Comparison of ENCODE assay signal across 12 mouse cellular contexts in genomic region chr3:101116431-101117385, GRCm38 (mm10). TPM values are rescaled to one million over a fixed set of nuclear protein-coding genes. Genes with fewer than 3 reads are reported as not detected.
DNase-seq lines count a peak whose midpoint lies in the region; ATAC-seq and TF ChIP-seq lines count a peak whose summit lies in the region.
"Had no signal": no experiment of that assay in that cellular context is flagged by ENCODE, and none has a peak within 500 bp of the region (broad histone marks: within the 10 kb centered on the region; RNA-seq: fewer than 3 reads in every experiment).

No protein-coding gene starts in this region.

- peaks cover 18% of the 10 kb centered on the region for H3K4me1 ChIP-seq in heart, embryonic 13.5 days
- H3K4me1 ChIP-seq in heart, embryonic 12.5 days (replicated peaks) = peaks cover 6% of the 10 kb centered on the region
- peaks cover 7% of the 10 kb centered on the region for H3K4me1 ChIP-seq in forebrain, postnatal 0 days (ENCODE audit: insufficient read depth)
- peaks cover 14% of the 10 kb centered on the region for H3K4me1 ChIP-seq in lung, embryonic 14.5 days (ENCODE audit: insufficient read depth)
- H3K4me1 ChIP-seq in neural tube, embryonic 13.5 days (replicated peaks) = peaks cover 13% of the 10 kb centered on the region

- no peak for ATAC-seq in heart, embryonic 13.5 days (ENCODE audit: extremely low read depth, insufficient number of reproducible peaks, low FRiP score, low TSS enrichment)
- no peak for ATAC-seq in heart, embryonic 12.5 days (ENCODE audit: insufficient number of reproducible peaks, low FRiP score)
- peak; percentile 89 for ATAC-seq in forebrain, postnatal 0 days
- peak; percentile 85 for ATAC-seq in lung, embryonic 14.5 days (ENCODE audit: insufficient read depth)
- ATAC-seq in neural tube, embryonic 13.5 days (ENCODE audit: low read depth) = peak; percentile 75

- H3K27me3 ChIP-seq in heart, embryonic 13.5 days (replicated peaks) = no peaks in the 10 kb centered on the region
- H3K27me3 ChIP-seq in heart, embryonic 12.5 days (replicated peaks) = no peaks in the 10 kb centered on the region
- H3K27me3 ChIP-seq in forebrain, postnatal 0 days (ENCODE audit: insufficient read depth, low read length) = no peaks in the 10 kb centered on the region
- no peaks in the 10 kb centered on the region for H3K27me3 ChIP-seq in lung, embryonic 14.5 days (ENCODE audit: insufficient read depth, low read length)
- no peaks in the 10 kb centered on the region; the same call in 1 of the 2 replicates for H3K27me3 ChIP-seq in neural tube, embryonic 13.5 days

- DNase-seq in forebrain, postnatal 0 days = peak; percentile 72
- peak; percentile 57 for DNase-seq in lung, embryonic 14.5 days
- no peak for DNase-seq in spleen, adult 18-20 months
- no peak for DNase-seq in cerebellum, postnatal 36 days
- DNase-seq in thymus, postnatal 0 days (ENCODE audit: low spot score) = no peak
- DNase-seq: B cell, adult 2 months; layer of hippocampus, adult 9-11 months; right cerebral cortex, postnatal 4 days had no signal

- no peak for TF ChIP-seq CTCF in forebrain, postnatal 0 days (IDR thresholded peaks at IDR 0.05; ENCODE audit: low read depth)
- no peak for TF ChIP-seq CTCF in lung, embryonic 14.5 days (IDR thresholded peaks at IDR 0.05; ENCODE audit: low read depth)

- H3K9ac ChIP-seq in heart, embryonic 13.5 days = no peak overlapping the region; the same call in 1 of the 2 replicates
- H3K9ac ChIP-seq in heart, embryonic 12.5 days = no peak overlapping the region
- H3K9ac ChIP-seq in forebrain, postnatal 0 days = peak overlapping the region; percentile 25
- peak overlapping the region; percentile 40 for H3K9ac ChIP-seq in lung, embryonic 14.5 days
- H3K9ac ChIP-seq in neural tube, embryonic 13.5 days = peak overlapping the region; percentile 47; the same call in 1 of the 2 replicates

- H3K9me3 ChIP-seq in heart, embryonic 13.5 days = 0 out of 2 replicates have a peak, but pooled peaks cover 4% of the 10 kb centered on the region
- H3K9me3 ChIP-seq in heart, embryonic 12.5 days (replicated peaks) = no peaks in the 10 kb centered on the region; the same call in 1 of the 2 replicates
- no peaks in the 10 kb centered on the region for H3K9me3 ChIP-seq in forebrain, postnatal 0 days (ENCODE audit: low read length)
- no peaks in the 10 kb centered on the region for H3K9me3 ChIP-seq in lung, embryonic 14.5 days (ENCODE audit: low read depth, low read length)
- no peaks in the 10 kb centered on the region for H3K9me3 ChIP-seq in neural tube, embryonic 13.5 days

- WGBS in heart, embryonic 13.5 days = 49% methylated on average over 25 of the region's 25 CpGs
- WGBS in heart, embryonic 12.5 days = 49% methylated on average over 25 of the region's 25 CpGs
- WGBS in forebrain, postnatal 0 days = 40% methylated on average over 25 of the region's 25 CpGs
- WGBS in lung, embryonic 14.5 days = 32% methylated on average over 25 of the region's 25 CpGs
- WGBS in neural tube, embryonic 13.5 days = 52% methylated on average over 25 of the region's 25 CpGs

- H3K4me2 ChIP-seq in heart, embryonic 13.5 days = peak overlapping the region; percentile 14; the same call in 1 of the 2 replicates
- no peak overlapping the region for H3K4me2 ChIP-seq in heart, embryonic 12.5 days
- H3K4me2 ChIP-seq in forebrain, postnatal 0 days (ENCODE audit: low read depth) = peak overlapping the region; percentile 23; the same call in 1 of the 2 replicates
- H3K4me2 ChIP-seq in lung, embryonic 14.5 days = peak overlapping the region; percentile 43
- H3K4me2 ChIP-seq in neural tube, embryonic 13.5 days = peak overlapping the region; percentile 18; the same call in 1 of the 2 replicates

- no peaks in the 10 kb centered on the region for H3K36me3 ChIP-seq in heart, embryonic 13.5 days
- H3K36me3 ChIP-seq in heart, embryonic 12.5 days = no peaks in the 10 kb centered on the region
- no peaks in the 10 kb centered on the region for H3K36me3 ChIP-seq in forebrain, postnatal 0 days (ENCODE audit: insufficient read depth)
- H3K36me3 ChIP-seq in lung, embryonic 14.5 days (ENCODE audit: insufficient read depth) = no peaks in the 10 kb centered on the region
- no peaks in the 10 kb centered on the region for H3K36me3 ChIP-seq in neural tube, embryonic 13.5 days

- H3K4me3 ChIP-seq in heart, embryonic 13.5 days = no peak overlapping the region
- H3K4me3 ChIP-seq in heart, embryonic 12.5 days = no peak overlapping the region
- no peak overlapping the region for H3K4me3 ChIP-seq in forebrain, postnatal 0 days (ENCODE audit: low read depth, low read length)
- no peak overlapping the region for H3K4me3 ChIP-seq in lung, embryonic 14.5 days (ENCODE audit: low read depth, low read length)
- no peak overlapping the region for H3K4me3 ChIP-seq in neural tube, embryonic 13.5 days
- H3K4me3 ChIP-seq: erythroblast, embryonic 14.5 days had no signal

- no peak overlapping the region for H3K27ac ChIP-seq in heart, embryonic 13.5 days (replicated peaks)
- H3K27ac ChIP-seq in heart, embryonic 12.5 days (ENCODE audit: poor library complexity, severe bottlenecking) = no peak overlapping the region
- peak overlapping the region; percentile 62 for H3K27ac ChIP-seq in forebrain, postnatal 0 days (ENCODE audit: low read depth, low read length)
- H3K27ac ChIP-seq in lung, embryonic 14.5 days (ENCODE audit: low read depth) = peak overlapping the region; percentile 85
- H3K27ac ChIP-seq in neural tube, embryonic 13.5 days (replicated peaks) = peak overlapping the region; percentile 71

RNA-seq across cellular contexts. Expression of gene Ptgfrn, which starts 6.6 kb away (rescaled TPM):
- polyA plus RNA-seq in heart, embryonic 13.5 days (2015; fragmentation: Nextera tagmentation; extraction: Ambion mirVana) = 5.1 and 6.8 TPM in 2 replicates
- polyA plus RNA-seq in heart, embryonic 12.5 days (2016; fragmentation: Nextera tagmentation; extraction: Ambion mirVana) = 6.8 and 7.3 TPM in 2 replicates
- 37.7 and 40.2 TPM in 2 replicates for total RNA-seq in forebrain, postnatal 0 days (2014; rRNA removed)
- 2.7 and 3.2 TPM in 2 replicates for polyA plus RNA-seq in forebrain, postnatal 0 days (2015; fragmentation: Nextera tagmentation; extraction: Ambion mirVana)
- 7.5 and 7.9 TPM in 2 replicates for polyA plus RNA-seq in lung, embryonic 14.5 days (2014; fragmentation: Nextera tagmentation; extraction: Ambion mirVana)
- polyA plus RNA-seq in neural tube, embryonic 13.5 days (2015; fragmentation: Nextera tagmentation; extraction: Ambion mirVana) = 3.2 and 3.5 TPM in 2 replicates
- polyA plus RNA-seq in thymus, postnatal 0 days (2015; fragmentation: Nextera tagmentation; extraction: Ambion mirVana) = 1.1 and 1.7 TPM in 2 replicates
- polyA plus RNA-seq: erythroblast, embryonic 14.5 days had no signal

Comparison
In these comparisons a context has a peak if more than half of its experiments do, and no peak if none do; other contexts are left out.
1. ATAC-seq: peak in forebrain, postnatal 0 days (single experiment), lung, embryonic 14.5 days (single experiment) and neural tube, embryonic 13.5 days (single experiment); none in heart, embryonic 13.5 days (single experiment) and heart, embryonic 12.5 days (single experiment).
2. H3K27ac ChIP-seq: peak in forebrain, postnatal 0 days (single experiment), lung, embryonic 14.5 days (single experiment) and neural tube, embryonic 13.5 days (single experiment); none in heart, embryonic 13.5 days (single experiment) and heart, embryonic 12.5 days (single experiment).
3. H3K9ac ChIP-seq: peak in forebrain, postnatal 0 days (single experiment), lung, embryonic 14.5 days (single experiment) and neural tube, embryonic 13.5 days (single experiment); none in heart, embryonic 13.5 days (single experiment) and heart, embryonic 12.5 days (single experiment).
4. DNase-seq: peak in forebrain, postnatal 0 days (single experiment) and lung, embryonic 14.5 days (single experiment); none in spleen, adult 18-20 months (0 of 2), cerebellum, postnatal 36 days (0 of 2) and thymus, postnatal 0 days (single experiment).